Mouse (Mus musculus) ES-Bruce4 (cell line): ENCODE results near the gene Sorbs2. TPM values are rescaled to one million over a fixed set of nuclear protein-coding genes. Genes with fewer than 3 reads are reported as not detected.

Experiments
- H3K27ac ChIP-seq: 2 replicates; pipeline ENCODE4 v1.5.1; 2012; ENCODE audit warnings: low read length, inconsistent platforms; ENCODE audit not compliant: insufficient read depth
- H3K27me3 ChIP-seq: 2 replicates; pipeline ENCODE4 v1.6.1; 2012; ENCODE audit warnings: mild to moderate bottlenecking, low read length, inconsistent platforms; ENCODE audit not compliant: control insufficient read depth, poor library complexity, insufficient read depth, severe bottlenecking
- H3K36me3 ChIP-seq: 2 replicates; pipeline ENCODE4 v1.6.1; 2012; ENCODE audit warnings: inconsistent platforms, mild to moderate bottlenecking, low read length, moderate library complexity; ENCODE audit not compliant: control insufficient read depth, poor library complexity, insufficient read depth, severe bottlenecking
- H3K4me1 ChIP-seq: one replicate; pipeline ENCODE4 v1.8.1; 2011; ENCODE audit warnings: low read length; ENCODE audit not compliant: control insufficient read depth, insufficient read depth
- H3K4me3 ChIP-seq: 2 replicates; pipeline ENCODE4 v1.5.1; 2011; ENCODE audit warnings: low read depth, mild to moderate bottlenecking, low read length
- H3K9ac ChIP-seq: 2 replicates; pipeline ENCODE4 v1.6.1; 2012; ENCODE audit warnings: low read depth, mild to moderate bottlenecking, inconsistent platforms; ENCODE audit not compliant: poor library complexity, severe bottlenecking
- H3K9me3 ChIP-seq: replicated peaks from 2 replicates; pipeline ENCODE4 v1.6.1; 2012; ENCODE audit warnings: mild to moderate bottlenecking, low read length, inconsistent platforms; ENCODE audit not compliant: control insufficient read depth, poor library complexity, insufficient read depth, severe bottlenecking
- CTCF ChIP-seq: IDR thresholded peaks from one replicate; pipeline ENCODE4 v1.8.1; 2011; ENCODE audit warnings: low read depth, low read length
- EP300 ChIP-seq: IDR thresholded peaks from 2 replicates; pipeline ENCODE4 v1.6.1; 2011; ENCODE audit warnings: low read depth, low read length; ENCODE audit not compliant: insufficient read depth
- POLR2A ChIP-seq: IDR thresholded peaks from one replicate; pipeline ENCODE4 v1.8.1; 2011; ENCODE audit warnings: low read length; ENCODE audit not compliant: insufficient read depth
- polyA plus RNA-seq: library from polyadenylated mRNA; stranded (reverse); fragments of >200 nt; gene quantifications from 2 replicates; pipeline ENCODE4 v1.2.4, GENCODE M21; 2011; ENCODE audit warnings: low read depth; ENCODE audit not compliant: missing spikeins, insufficient read depth, insufficient read length

The Sorbs2 gene
- polyA plus RNA-seq, 1 experiment: 3.5 TPM

DNA sequence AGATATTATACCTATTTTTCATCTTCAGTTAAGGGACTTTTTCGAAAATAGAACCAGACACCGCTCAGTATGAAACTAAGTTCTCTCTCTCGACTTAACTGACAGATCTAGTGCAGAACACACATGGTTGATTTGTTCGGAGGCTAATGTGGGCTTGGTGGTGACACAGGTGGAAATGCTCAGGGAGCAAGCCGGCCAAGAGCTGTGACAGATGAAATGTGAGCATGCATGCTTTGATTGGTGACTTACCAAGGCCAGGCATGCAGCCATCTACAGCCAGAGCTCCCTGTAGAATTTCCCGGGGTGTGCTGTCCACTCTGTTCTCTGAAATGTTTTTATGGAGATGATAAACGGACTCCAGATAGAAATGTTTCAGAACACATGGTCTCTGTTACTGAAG lies 364.5 kb downstream of the Sorbs2 start:
- H3K4me1 ChIP-seq: peaks cover 3% of the 10 kb centered on the region
- TF ChIP-seq POLR2A: no peak
- no peak for TF ChIP-seq EP300
- no peak for TF ChIP-seq CTCF
- no peaks in the 10 kb centered on the region; the same call in 1 of the 2 replicates for H3K27me3 ChIP-seq
- H3K9me3 ChIP-seq: 0 out of 2 replicates have a peak, but pooled peaks cover 2% of the 10 kb centered on the region
- H3K9ac ChIP-seq: no peak overlapping the region
- no peaks in the 10 kb centered on the region for H3K36me3 ChIP-seq
- H3K4me3 ChIP-seq: no peak overlapping the region
- no peak overlapping the region for H3K27ac ChIP-seq

DNA sequence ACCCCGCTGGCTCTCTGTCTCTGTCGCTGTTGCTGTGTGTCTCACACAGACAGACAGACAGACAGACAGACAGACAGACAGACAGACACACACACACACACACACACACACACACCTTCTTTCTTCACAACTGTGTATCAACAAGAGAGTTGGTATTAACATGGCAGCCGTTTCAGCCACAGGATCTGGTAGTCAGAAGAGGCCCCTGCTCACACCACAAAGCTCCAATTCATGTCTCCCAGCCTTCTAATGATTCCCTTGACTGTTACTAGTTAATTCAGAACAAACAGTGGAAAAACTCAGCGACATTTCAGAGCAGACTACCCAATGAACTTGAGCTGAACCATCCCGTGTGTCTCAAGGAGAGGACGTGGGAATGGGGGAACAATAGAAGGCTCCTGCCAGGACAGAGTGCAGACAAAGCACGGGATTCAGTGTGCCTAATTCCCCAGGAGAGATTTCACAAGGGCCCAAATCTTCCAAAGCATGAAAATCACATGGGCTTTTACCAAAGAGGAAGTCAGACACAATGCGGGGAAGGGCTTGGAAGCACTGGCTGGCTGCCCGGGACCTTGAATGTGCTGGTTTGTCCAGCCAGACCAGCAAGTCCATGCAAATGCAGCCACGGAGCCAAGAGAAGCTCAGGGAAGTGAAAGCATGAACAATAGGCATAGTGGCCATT lies 367.5 kb downstream of the Sorbs2 start:
- H3K36me3 ChIP-seq: no peaks in the 10 kb centered on the region
- no peak overlapping the region for H3K4me3 ChIP-seq
- no peaks in the 10 kb centered on the region; the same call in 1 of the 2 replicates for H3K27me3 ChIP-seq
- H3K4me1 ChIP-seq: peaks cover 3% of the 10 kb centered on the region
- H3K9me3 ChIP-seq: no peaks in the 10 kb centered on the region; the same call in 1 of the 2 replicates
- H3K27ac ChIP-seq: no peak overlapping the region
- H3K9ac ChIP-seq: no peak overlapping the region
- TF ChIP-seq POLR2A: no peak
- no peak for TF ChIP-seq CTCF
- TF ChIP-seq EP300: no peak

DNA sequence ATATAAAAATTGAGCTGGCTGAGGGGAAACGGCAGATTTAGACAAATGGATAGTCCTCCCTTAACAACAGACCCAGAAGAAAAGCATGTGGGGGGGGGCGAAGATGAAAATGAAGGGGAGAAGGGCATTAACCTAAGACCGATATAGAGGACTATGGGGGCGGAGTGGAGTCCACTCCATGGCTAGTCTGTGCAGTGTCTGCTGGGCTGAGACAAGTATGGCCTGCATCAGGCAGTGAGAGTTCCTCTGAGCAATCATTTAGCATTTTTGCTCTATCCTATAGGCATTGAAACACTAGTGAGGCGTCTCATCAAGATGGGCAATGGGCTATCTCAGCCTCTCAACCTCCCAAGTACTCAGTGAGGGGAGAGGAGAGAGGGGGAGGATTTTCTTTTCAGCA lies 368.8 kb downstream of the Sorbs2 start:
- Histone ChIP-seq H3K4me3 (no peak overlapping the region), H3K9ac (no peak overlapping the region), H3K27me3 (no peaks in the 10 kb centered on the region; the same call in 1 of the 2 replicates), H3K9me3 (no peaks in the 10 kb centered on the region; the same call in 1 of the 2 replicates), H3K4me1 (peaks cover 3% of the 10 kb centered on the region), H3K27ac (no peak overlapping the region), H3K36me3 (no peaks in the 10 kb centered on the region)
- TF ChIP-seq EP300 (no peak), CTCF (no peak), POLR2A (no peak)

Other genes with a start within 250 kb of the Sorbs2 start
- not detected in 2 replicates for gene F11, start 245.8 kb upstream of the Sorbs2 start, polyA plus RNA-seq
- gene Klkb1, start 212.9 kb upstream of the Sorbs2 start, polyA plus RNA-seq: 0.12 TPM in 1 of 2 replicates, not detected in the other
- not detected in 2 replicates for gene Gm45753, start 199.3 kb upstream of the Sorbs2 start, polyA plus RNA-seq
- 0.63 and 0.87 TPM in 2 replicates for gene Cyp4v3, start 174.6 kb upstream of the Sorbs2 start, polyA plus RNA-seq
- 1.7 and 2.0 TPM in 2 replicates for gene Fam149a, start 125.5 kb upstream of the Sorbs2 start, polyA plus RNA-seq
- 0.53 and 2.0 TPM in 2 replicates for gene Tlr3, start 96.7 kb upstream of the Sorbs2 start, polyA plus RNA-seq